Mouse (Mus musculus) embryonic facial prominence, embryonic 13.5 days (tissue): ENCODE measurements around the gene Amotl1. TPM values are rescaled to one million over a fixed set of nuclear protein-coding genes. Genes with fewer than 3 reads are reported as not detected.
"Not testable (repeated sequence)": the region's sequence is repeated elsewhere in the genome, so short reads cannot be mapped to it uniquely, and the experiment has no call there.

ENCODE experiments used
- ATAC-seq: fragments of 200-750 bp; cut with Nextera tagmentation; 2 replicates; pipeline ENCODE4 v1.8.0; 2017; ENCODE audit warnings: low read depth; ENCODE audit not compliant: insufficient number of reproducible peaks, insufficient read depth, low FRiP score, low TSS enrichment
- H3K27ac ChIP-seq: fragments of 300-500 bp; sonication (generic); 2 replicates; pipeline ENCODE4 v1.5.1; 2015; ENCODE audit warnings: moderate library complexity, mild to moderate bottlenecking, inconsistent platforms
- H3K27me3 ChIP-seq: fragments of 300-500 bp; sonication (generic); 2 replicates; pipeline ENCODE4 v1.6.1; 2015; ENCODE audit warnings: mild to moderate bottlenecking, inconsistent platforms
- H3K36me3 ChIP-seq: fragments of 300-500 bp; sonication (generic); 2 replicates; pipeline ENCODE4 v1.6.1; 2015; ENCODE audit warnings: mild to moderate bottlenecking, inconsistent platforms
- H3K4me1 ChIP-seq: fragments of 300-500 bp; sonication (generic); 2 replicates; pipeline ENCODE4 v1.6.1; 2015; ENCODE audit warnings: inconsistent platforms
- H3K4me2 ChIP-seq: fragments of 300-500 bp; sonication (generic); 2 replicates; pipeline ENCODE4 v1.6.1; 2015; ENCODE audit warnings: moderate library complexity, mild to moderate bottlenecking, inconsistent platforms
- H3K4me3 ChIP-seq: fragments of 300-500 bp; sonication (generic); 2 replicates; pipeline ENCODE4 v1.5.1; 2015; ENCODE audit warnings: mild to moderate bottlenecking, inconsistent platforms
- H3K9ac ChIP-seq: fragments of 300-500 bp; sonication (generic); 2 replicates; pipeline ENCODE4 v1.6.1; 2015; ENCODE audit warnings: mild to moderate bottlenecking, inconsistent platforms
- H3K9me3 ChIP-seq: fragments of 300-500 bp; sonication (generic); 2 replicates; pipeline ENCODE4 v1.6.1; 2016; ENCODE audit warnings: inconsistent platforms
- WGBS: fragments of 180-500 bp; shearing (Covaris S2); methylation state at CpG from one replicate; pipeline ENCODE4 v1.1.7; 2015; ENCODE audit warnings: mixed read lengths; 5-methylcytosine and 5-hydroxymethylcytosine counted together
- polyA plus RNA-seq: library from polyadenylated mRNA; unstranded; fragments of >200 nt; fragmentation: Nextera tagmentation; extraction: Ambion mirVana; gene quantifications from 2 replicates; pipeline ENCODE4 v1.2.1, GENCODE M21; 2015

Amotl1 gene
- polyA plus RNA-seq, 1 experiment from 2014 or later: 35.4 TPM

- no peak overlapping the region for H3K9ac ChIP-seq
- H3K4me1 ChIP-seq: peaks cover 36% of the 10 kb centered on the region
- no peaks in the 10 kb centered on the region for H3K9me3 ChIP-seq
- H3K27me3 ChIP-seq: no peaks in the 10 kb centered on the region
- ATAC-seq: no peak
- no peak overlapping the region for H3K27ac ChIP-seq
- peaks cover 44% of the 10 kb centered on the region for H3K36me3 ChIP-seq
- H3K4me2 ChIP-seq: no peak overlapping the region
- H3K4me3 ChIP-seq: no peak overlapping the region
- WGBS: 92% methylated on average over 2 of the region's 2 CpGs
Measured at GRCm38 (mm10) chr9:14598157-14598556, 46.7 kb downstream of the Amotl1 start.

DNA sequence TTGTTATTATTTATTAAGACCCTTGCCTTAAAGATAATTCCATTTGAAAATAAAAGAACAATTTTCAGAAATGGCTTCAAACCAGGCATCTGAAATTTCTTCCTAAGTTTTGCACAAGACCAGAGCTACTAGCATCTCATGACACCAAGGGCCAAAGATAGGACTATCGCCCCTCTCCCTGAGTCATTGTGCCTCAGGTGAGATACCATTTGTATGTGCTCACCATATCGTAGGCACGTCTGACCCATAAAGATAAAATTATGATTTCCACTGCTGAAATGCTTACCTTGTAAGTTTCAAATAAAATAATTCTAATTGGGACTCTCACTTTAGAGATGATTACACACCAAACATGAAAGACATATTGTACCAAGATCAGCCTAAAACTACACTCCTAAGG lies 47.4 kb downstream of the Amotl1 start:
- WGBS: 88% methylated on average over 3 of the region's 3 CpGs
- H3K27me3 ChIP-seq: no peaks in the 10 kb centered on the region
- H3K9me3 ChIP-seq: no peaks in the 10 kb centered on the region
- peaks cover 52% of the 10 kb centered on the region for H3K36me3 ChIP-seq
- H3K9ac ChIP-seq: no peak overlapping the region
- H3K4me2 ChIP-seq: no peak overlapping the region
- no peak overlapping the region for H3K27ac ChIP-seq
- no peak overlapping the region for H3K4me3 ChIP-seq
- ATAC-seq: no peak
- H3K4me1 ChIP-seq: peaks cover 31% of the 10 kb centered on the region

GRCm38 (mm10) chr9:14596858-14597257 lies 48.0 kb downstream of the Amotl1 start:
- Histone ChIP-seq H3K9me3 (no peaks in the 10 kb centered on the region), H3K4me2 (no peak overlapping the region), H3K27me3 (no peaks in the 10 kb centered on the region), H3K9ac (no peak overlapping the region), H3K4me1 (peaks cover 31% of the 10 kb centered on the region), H3K27ac (no peak overlapping the region), H3K36me3 (peaks cover 57% of the 10 kb centered on the region), H3K4me3 (no peak overlapping the region)
- ATAC-seq: no peak
- 89% methylated on average over 7 of the region's 7 CpGs for whole genome bisulfite sequencing

GRCm38 (mm10) chr9:14596427-14596826 lies 48.4 kb downstream of the Amotl1 start:
- Histone ChIP-seq H3K9me3 (no peaks in the 10 kb centered on the region), H3K36me3 (peaks cover 58% of the 10 kb centered on the region), H3K4me1 (peaks cover 29% of the 10 kb centered on the region), H3K9ac (no peak overlapping the region), H3K27ac (no peak overlapping the region), H3K27me3 (no peaks in the 10 kb centered on the region), H3K4me3 (no peak overlapping the region), H3K4me2 (no peak overlapping the region)
- 76% methylated on average over 5 of the region's 5 CpGs for WGBS
- ATAC-seq: 0 out of 2 replicates have a peak, but pooled peaks have one; percentile 28

DNA sequence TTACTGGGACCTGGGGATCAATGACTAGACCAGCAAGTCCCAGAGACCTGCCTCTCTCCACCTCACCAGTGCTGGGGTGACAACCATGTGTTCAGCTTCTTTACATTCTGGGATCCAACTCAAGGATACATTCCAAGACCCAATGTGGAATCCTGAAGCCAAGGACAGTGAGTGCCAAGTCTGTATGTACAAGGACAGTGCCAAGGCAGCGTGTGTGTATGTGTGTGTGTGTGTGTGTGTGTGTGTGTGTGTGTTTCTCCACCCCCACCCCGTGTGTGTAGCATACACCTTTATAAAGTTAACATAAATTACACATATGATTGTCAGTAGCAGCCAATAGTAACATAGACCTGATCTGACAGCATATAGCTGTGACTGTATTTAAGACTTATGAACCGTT lies 49.0 kb downstream of the Amotl1 start:
- WGBS: 91% methylated on average over 3 of the region's 3 CpGs
- no peak overlapping the region for H3K4me3 ChIP-seq
- peaks cover 61% of the 10 kb centered on the region for H3K36me3 ChIP-seq
- no peaks in the 10 kb centered on the region for H3K9me3 ChIP-seq
- H3K27ac ChIP-seq: no peak overlapping the region
- H3K27me3 ChIP-seq: no peaks in the 10 kb centered on the region
- peaks cover 26% of the 10 kb centered on the region for H3K4me1 ChIP-seq
- no peak for ATAC-seq
- no peak overlapping the region for H3K9ac ChIP-seq
- no peak overlapping the region for H3K4me2 ChIP-seq

DNA sequence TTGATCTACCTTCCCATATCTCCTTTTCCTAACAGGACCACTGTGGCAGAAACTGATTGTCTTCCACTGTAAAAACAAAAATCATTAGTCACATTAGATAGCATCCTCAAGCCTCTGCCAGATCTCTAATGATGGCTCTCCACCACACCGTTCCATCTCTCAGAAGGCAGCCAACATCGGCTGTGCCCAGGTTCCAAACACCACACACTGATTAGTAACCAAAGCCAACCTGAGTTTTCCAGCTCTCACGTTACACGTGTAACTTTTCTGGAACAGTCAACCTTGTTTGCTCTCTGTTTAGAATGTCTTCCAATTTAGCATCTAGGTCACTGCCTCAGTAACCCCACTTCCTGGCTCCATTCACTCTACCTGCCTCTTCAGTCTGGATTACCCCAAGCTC lies 51.0 kb downstream of the Amotl1 start:
- Histone ChIP-seq H3K4me2 (no peak overlapping the region), H3K27ac (no peak overlapping the region), H3K4me1 (peaks cover 30% of the 10 kb centered on the region), H3K9ac (no peak overlapping the region), H3K27me3 (no peaks in the 10 kb centered on the region), H3K36me3 (peaks cover 78% of the 10 kb centered on the region), H3K4me3 (no peak overlapping the region), H3K9me3 (no peaks in the 10 kb centered on the region)
- WGBS: 82% methylated on average over 4 of the region's 4 CpGs
- ATAC-seq: no peak

DNA sequence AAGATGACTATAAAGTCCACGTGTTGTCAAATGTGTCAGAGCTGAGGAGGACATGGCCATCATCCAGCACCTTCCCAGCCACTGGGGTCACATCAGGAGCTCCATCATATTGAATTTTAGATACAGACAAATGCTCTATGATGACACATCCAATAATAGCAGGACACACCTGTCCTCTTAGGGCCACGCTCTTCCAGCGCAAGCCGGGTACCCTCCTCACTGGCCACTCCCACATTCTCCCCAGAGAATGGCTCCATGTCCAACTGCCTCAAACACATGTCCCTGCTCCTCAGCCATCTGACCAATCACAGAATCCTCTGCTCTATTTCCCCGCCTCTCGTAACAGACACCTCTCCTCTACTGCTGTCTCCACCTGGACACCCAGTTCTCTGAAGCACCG lies 54.2 kb downstream of the Amotl1 start:
- no peak for ATAC-seq
- no peak overlapping the region for H3K27ac ChIP-seq
- H3K4me2 ChIP-seq: no peak overlapping the region
- H3K4me3 ChIP-seq: no peak overlapping the region
- H3K27me3 ChIP-seq: no peaks in the 10 kb centered on the region
- no peak overlapping the region for H3K9ac ChIP-seq
- H3K4me1 ChIP-seq: peaks cover 36% of the 10 kb centered on the region
- peaks cover 78% of the 10 kb centered on the region for H3K36me3 ChIP-seq
- H3K9me3 ChIP-seq: no peaks in the 10 kb centered on the region
- WGBS: 83% methylated on average over 7 of the region's 7 CpGs

- no peak overlapping the region for H3K9ac ChIP-seq
- peaks cover 58% of the 10 kb centered on the region for H3K36me3 ChIP-seq
- H3K27me3 ChIP-seq: no peaks in the 10 kb centered on the region
- H3K4me1 ChIP-seq: peaks cover 40% of the 10 kb centered on the region
- no peak for ATAC-seq
- 59% methylated on average over 4 of the region's 4 CpGs for WGBS
- H3K27ac ChIP-seq: no peak overlapping the region
- no peak overlapping the region for H3K4me3 ChIP-seq
- H3K9me3 ChIP-seq: no peaks in the 10 kb centered on the region
- no peak overlapping the region for H3K4me2 ChIP-seq
Measured at GRCm38 (mm10) chr9:14588690-14589089, 56.2 kb downstream of the Amotl1 start.

- Histone ChIP-seq H3K9me3 (no peaks in the 10 kb centered on the region), H3K36me3 (peaks cover 42% of the 10 kb centered on the region), H3K9ac (no peak overlapping the region), H3K27ac (no peak overlapping the region), H3K4me1 (peaks cover 38% of the 10 kb centered on the region), H3K4me2 (no peak overlapping the region), H3K4me3 (no peak overlapping the region), H3K27me3 (no peaks in the 10 kb centered on the region)
- peak; percentile 63; the same call in 1 of the 2 replicates for ATAC-seq
- WGBS: 13% methylated on average over 1 of the region's 1 CpGs
Measured at GRCm38 (mm10) chr9:14585702-14586101, 59.2 kb downstream of the Amotl1 start.

DNA sequence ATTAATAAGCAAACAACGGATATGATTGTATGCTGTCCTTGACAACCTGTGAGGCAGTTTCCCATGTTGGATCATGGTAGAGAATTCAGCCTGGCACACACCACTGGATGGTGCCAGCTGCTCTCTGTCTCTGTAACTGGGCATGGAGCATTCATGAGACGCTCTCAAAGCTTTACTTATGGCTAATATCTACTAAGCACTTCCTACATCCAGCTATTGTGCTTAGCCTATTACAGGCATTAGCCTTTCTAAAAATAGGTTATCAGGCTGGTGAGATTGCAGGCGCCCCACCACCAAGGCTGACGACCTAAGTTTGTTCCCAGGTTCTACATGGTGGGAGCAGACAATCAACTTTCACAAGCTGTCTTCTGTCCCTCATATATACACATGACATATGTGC lies 65.9 kb downstream of the Amotl1 start:
- no peak overlapping the region for H3K4me2 ChIP-seq
- peaks cover 52% of the 10 kb centered on the region for H3K36me3 ChIP-seq
- H3K9ac ChIP-seq: no peak overlapping the region

GRCm38 (mm10) chr9:14576359-14576758 lies 68.5 kb downstream of the Amotl1 start:
- H3K9ac ChIP-seq, H3K27ac ChIP-seq, ATAC-seq, H3K4me3 ChIP-seq, H3K9me3 ChIP-seq, H3K27me3 ChIP-seq, H3K4me2 ChIP-seq, H3K4me1 ChIP-seq: not testable (repeated sequence)
- peaks cover 69% of the 10 kb centered on the region for H3K36me3 ChIP-seq
- 81% methylated on average over 2 of the region's 2 CpGs for WGBS

More for the DNA sequence above, 65.9 kb downstream of the Amotl1 start:
- Histone ChIP-seq H3K9me3 (no peaks in the 10 kb centered on the region), H3K27ac (no peak overlapping the region), H3K27me3 (no peaks in the 10 kb centered on the region), H3K4me3 (no peak overlapping the region), H3K4me1 (no peaks in the 10 kb centered on the region)
- no peak for ATAC-seq
- WGBS: 87% methylated on average over 4 of the region's 4 CpGs

DNA sequence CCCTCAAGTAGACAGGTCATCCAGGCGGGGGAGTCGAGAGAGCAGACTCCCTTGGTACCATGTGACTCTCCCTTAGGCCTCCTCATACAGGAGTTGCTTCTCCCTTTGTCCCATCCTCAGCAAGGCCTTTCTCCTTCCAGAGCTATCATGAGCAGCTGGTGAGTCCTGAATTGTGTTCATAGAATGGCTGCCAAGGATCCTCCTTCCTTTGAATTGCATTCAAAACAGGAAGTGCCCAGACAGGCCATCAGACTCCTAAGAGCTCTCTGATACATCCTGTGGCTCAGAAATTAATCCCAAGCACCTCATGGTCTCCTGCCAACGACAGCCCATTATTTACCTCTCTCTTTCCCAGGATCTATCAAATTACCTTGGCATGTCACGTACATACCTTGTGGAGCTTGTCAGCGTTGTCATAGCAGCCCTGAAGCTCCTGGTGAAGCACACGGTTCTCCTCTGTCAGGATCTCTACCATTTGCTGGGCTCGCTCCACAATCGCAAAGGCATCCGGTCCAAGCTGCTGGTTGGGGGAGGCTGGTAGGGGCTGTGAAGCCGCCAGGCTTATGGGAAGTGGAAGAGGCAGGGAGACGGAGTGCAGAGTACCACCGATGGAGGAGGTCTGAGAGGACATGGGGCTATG lies 70.0 kb downstream of the Amotl1 start:
- H3K4me3 ChIP-seq: no peak overlapping the region
- H3K4me1 ChIP-seq: no peaks in the 10 kb centered on the region
- no peaks in the 10 kb centered on the region for H3K9me3 ChIP-seq
- peaks cover 68% of the 10 kb centered on the region for H3K36me3 ChIP-seq
- WGBS: 68% methylated on average over 12 of the region's 12 CpGs
- H3K9ac ChIP-seq: no peak overlapping the region
- ATAC-seq: peak; percentile 63; the same call in 1 of the 2 replicates
- H3K27me3 ChIP-seq: no peaks in the 10 kb centered on the region
- peak overlapping the region; percentile 51; the same call in 1 of the 2 replicates for H3K27ac ChIP-seq
- H3K4me2 ChIP-seq: no peak overlapping the region
